Mouse (Mus musculus) adrenal gland, adult (tissue): ENCODE measurements around the gene Gm11397.
"Not testable (repeated sequence)": the region's sequence is repeated elsewhere in the genome, so short reads cannot be mapped to it uniquely, and the experiment has no call there.

ENCODE experiments used
- DNase-seq, 2 experiments: peaks; one replicate each; pipeline ENCODE4 v3.0.0; 2022 to 2023; ENCODE audit warnings: low spot score in 1 of 2; ENCODE audit not compliant: inconsistent age in 2 of 2

Gm11397 gene

DNA sequence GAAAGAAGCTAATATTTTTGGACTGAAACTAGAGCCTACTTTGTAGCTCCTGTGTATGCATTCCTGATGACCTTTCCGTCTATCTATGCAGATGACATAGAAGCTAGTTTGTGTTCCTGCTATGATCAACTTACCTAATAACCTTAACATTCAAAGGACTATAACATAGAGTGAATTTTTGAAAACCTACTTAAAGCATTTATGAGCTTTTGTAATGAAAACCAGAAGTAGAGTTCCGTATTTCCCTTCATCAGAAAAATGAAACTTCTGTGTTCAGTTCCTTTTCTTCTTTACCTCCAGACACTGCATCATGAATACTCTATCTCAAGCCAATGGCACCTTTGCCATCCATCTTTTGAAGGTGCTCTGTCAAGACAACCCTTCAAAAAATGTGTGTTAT, at the start of gene Gm11397:
Gm11397 (plus strand) TSS at position 301 of the 400 bp plus-strand sequence.
- not testable (repeated sequence) for DNase-seq

DNA sequence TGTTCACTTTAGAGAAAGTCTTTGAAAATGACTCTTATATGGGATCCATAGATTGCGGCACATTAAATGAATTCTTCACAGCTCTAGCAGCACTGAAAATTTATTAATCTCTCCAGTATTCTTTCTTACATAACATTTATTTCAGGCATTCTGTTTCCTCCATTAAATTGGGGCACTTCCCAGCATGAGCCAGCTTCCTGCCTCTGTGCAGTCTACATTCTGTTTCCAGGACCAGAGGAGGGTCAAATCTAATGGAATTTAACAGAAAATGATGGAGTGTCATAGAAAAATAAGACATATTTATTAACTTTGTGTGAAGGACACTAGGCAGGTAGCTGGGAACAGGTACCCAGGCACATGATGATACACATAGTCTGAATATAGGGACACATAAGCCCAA, 38.9 kb upstream of the Gm11397 start:
- not testable (repeated sequence) for DNase-seq

DNA sequence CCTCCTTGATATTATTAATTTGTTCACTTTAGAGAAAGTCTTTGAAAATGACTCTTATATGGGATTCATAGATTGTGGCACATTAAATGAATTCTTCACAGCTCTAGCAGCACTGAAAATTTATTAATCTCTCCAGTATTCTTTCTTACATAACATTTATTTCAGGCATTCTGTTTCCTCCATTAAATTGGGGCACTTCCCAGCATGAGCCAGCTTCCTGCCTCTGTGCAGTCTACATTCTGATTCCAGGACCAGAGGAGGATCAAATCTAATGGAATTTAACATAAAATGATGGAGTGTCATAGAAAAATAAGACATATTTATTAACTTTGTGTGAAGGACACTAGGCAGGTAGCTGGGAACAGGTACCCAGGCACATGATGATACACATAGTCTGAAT, 37.2 kb downstream of the Gm11397 start:
- not testable (repeated sequence) for DNase-seq
